Mouse (Mus musculus) liver, postnatal 0 days (tissue): ENCODE data around the gene Olfr585. TPM values are rescaled to one million over a fixed set of nuclear protein-coding genes. Genes with fewer than 3 reads are reported as not detected.

ENCODE experiments used
- ATAC-seq: fragments of 200-750 bp; cut with Nextera tagmentation; 2 replicates; pipeline ENCODE4 v1.8.0; 2017; ENCODE audit warnings: mild to moderate bottlenecking, moderate library complexity
- DNase-seq: peaks from one replicate; pipeline ENCODE4 v3.0.0-alpha.2; 2016
- H3K27ac ChIP-seq: fragments of 300-500 bp; sonication (generic); 2 replicates; pipeline ENCODE4 v1.5.1; 2014; ENCODE audit warnings: antibody characterized with exemption, moderate library complexity, mild to moderate bottlenecking, low read depth
- H3K27me3 ChIP-seq: fragments of 300-500 bp; sonication (generic); 2 replicates; pipeline ENCODE4 v1.6.1; 2014; ENCODE audit warnings: low read length, control low read depth, mixed read lengths; ENCODE audit not compliant: insufficient read depth
- H3K36me3 ChIP-seq: fragments of 300-500 bp; sonication (generic); replicated peaks from 2 replicates; pipeline ENCODE4 v1.6.1; 2014; ENCODE audit warnings: mild to moderate bottlenecking, control low read depth, low read length, moderate library complexity, mixed read lengths; ENCODE audit not compliant: insufficient read depth
- H3K4me1 ChIP-seq: fragments of 300-500 bp; sonication (generic); 2 replicates; pipeline ENCODE4 v1.6.1; 2014; ENCODE audit warnings: antibody characterized with exemption, mild to moderate bottlenecking, control low read depth; ENCODE audit not compliant: insufficient read depth
- H3K4me2 ChIP-seq: fragments of 300-500 bp; sonication (generic); 2 replicates; pipeline ENCODE4 v1.6.1; 2014; ENCODE audit warnings: low read depth, mild to moderate bottlenecking, low read length, moderate library complexity, mixed read lengths
- H3K4me3 ChIP-seq: fragments of 300-500 bp; sonication (generic); 2 replicates; pipeline ENCODE4 v1.5.1; 2014; ENCODE audit warnings: low read depth, low read length
- H3K9ac ChIP-seq: fragments of 300-500 bp; sonication (generic); replicated peaks from 2 replicates; pipeline ENCODE4 v1.6.1; 2014; ENCODE audit warnings: mild to moderate bottlenecking, moderate library complexity
- H3K9me3 ChIP-seq: fragments of 300-500 bp; sonication (generic); 2 replicates; pipeline ENCODE4 v1.6.1; 2016; ENCODE audit warnings: mild to moderate bottlenecking, control low read depth, low read length, mixed read lengths
- CTCF ChIP-seq: sonication (generic); IDR thresholded peaks from 2 replicates; pipeline ENCODE4 v1.5.1; 2016; ENCODE audit warnings: antibody characterized with exemption, low read depth
- EP300 ChIP-seq: IDR thresholded peaks from 2 replicates; pipeline ENCODE4 v1.6.1; 2016; ENCODE audit warnings: antibody characterized with exemption, low read depth, mild to moderate bottlenecking
- WGBS: fragments of 180-500 bp; shearing (Covaris S2); extraction: QIAGEN DNeasy Blood & Tissue Kit; methylation state at CpG from one replicate; pipeline ENCODE4 v1.1.7; 2014; ENCODE audit not compliant: insufficient replicate concordance; 5-methylcytosine and 5-hydroxymethylcytosine counted together
- polyA plus RNA-seq: library from polyadenylated mRNA; unstranded; fragments of >200 nt; fragmentation: Nextera tagmentation; extraction: Ambion mirVana; gene quantifications from 2 replicates; pipeline ENCODE4 v1.2.1, GENCODE M21; 2015

Gene Olfr585
- not detected in 2 replicates for polyA plus RNA-seq

- H3K27me3 ChIP-seq, result no peaks in the 10 kb centered on the region
- H3K36me3 ChIP-seq, result no peaks in the 10 kb centered on the region
- TF ChIP-seq EP300 (no peak), CTCF (no peak)
- WGBS, result 74% methylated on average over 1 of the region's 1 CpGs
- no peak within 1 kb of the TSS for H3K4me3 ChIP-seq
- ATAC-seq (no peak), DNase-seq (no peak)
- no peaks in the 10 kb centered on the region for H3K4me1 ChIP-seq
- no peak within 1 kb of the TSS for H3K4me2 ChIP-seq
- no peak within 1 kb of the TSS for H3K27ac ChIP-seq
- H3K9me3 ChIP-seq, result no peaks in the 10 kb centered on the region
- no peak within 1 kb of the TSS for H3K9ac ChIP-seq
These were observed at the start of gene Olfr585 for GRCm38 (mm10) chr7:103097420-103097819. Olfr585 (plus strand) TSS chr7:103097720.

- Histone ChIP-seq H3K9ac (no peak within 1 kb of the TSS), H3K9me3 (no peaks in the 10 kb centered on the region), H3K27ac (no peak within 1 kb of the TSS), H3K36me3 (no peaks in the 10 kb centered on the region), H3K4me1 (no peaks in the 10 kb centered on the region), H3K4me3 (no peak within 1 kb of the TSS), H3K4me2 (no peak within 1 kb of the TSS), H3K27me3 (no peaks in the 10 kb centered on the region)
- TF ChIP-seq EP300 (no peak), CTCF (no peak)
- 66% methylated on average over 1 of the region's 1 CpGs for WGBS
- DNase-seq (no peak), ATAC-seq (no peak)
These were observed 46.5 kb upstream of the Olfr585 start, which contains the start of gene Olfr583 for GRCm38 (mm10) chr7:103051000-103051399. Olfr583 (plus strand) TSS chr7:103051300.

GRCm38 (mm10) chr7:103081585-103081984 is 15.9 kb upstream of the Olfr585 start, which contains the start of gene Olfr584:
Olfr584 (plus strand) TSS chr7:103081885.
- ATAC-seq (no peak), DNase-seq (no peak)
- no peak for TF ChIP-seq CTCF
- no peak for TF ChIP-seq EP300
- no peak within 1 kb of the TSS for H3K27ac ChIP-seq
- H3K4me1 ChIP-seq, result no peaks in the 10 kb centered on the region
- no peak within 1 kb of the TSS for H3K4me2 ChIP-seq
- no peak within 1 kb of the TSS for H3K9ac ChIP-seq
- no peaks in the 10 kb centered on the region for H3K36me3 ChIP-seq
- no peak within 1 kb of the TSS for H3K4me3 ChIP-seq
- H3K9me3 ChIP-seq, result no peaks in the 10 kb centered on the region
- WGBS, result 65% methylated on average over 1 of the region's 1 CpGs
- no peaks in the 10 kb centered on the region for H3K27me3 ChIP-seq

GRCm38 (mm10) chr7:103119406-103119805 is 21.9 kb downstream of the Olfr585 start:
- WGBS, result 46% methylated on average over 3 of the region's 3 CpGs
- DNase-seq, result no peak
- no peak overlapping the region for H3K9ac ChIP-seq
- no peak for ATAC-seq
- H3K4me3 ChIP-seq, result no peak overlapping the region
- no peaks in the 10 kb centered on the region for H3K4me1 ChIP-seq
- TF ChIP-seq EP300 (no peak), CTCF (peak; percentile 41)
- H3K9me3 ChIP-seq, result no peaks in the 10 kb centered on the region
- no peaks in the 10 kb centered on the region for H3K36me3 ChIP-seq
- no peaks in the 10 kb centered on the region for H3K27me3 ChIP-seq
- no peak overlapping the region for H3K4me2 ChIP-seq
- no peak overlapping the region for H3K27ac ChIP-seq

- no peak within 1 kb of the TSS for H3K27ac ChIP-seq
- no peaks in the 10 kb centered on the region for H3K27me3 ChIP-seq
- H3K9me3 ChIP-seq, result no peaks in the 10 kb centered on the region
- H3K9ac ChIP-seq, result no peak within 1 kb of the TSS
- no peaks in the 10 kb centered on the region for H3K36me3 ChIP-seq
- H3K4me1 ChIP-seq, result no peaks in the 10 kb centered on the region
- 84% methylated on average over 3 of the region's 3 CpGs for WGBS
- H3K4me2 ChIP-seq, result no peak within 1 kb of the TSS
- no peak within 1 kb of the TSS for H3K4me3 ChIP-seq
- DNase-seq (no peak), ATAC-seq (no peak)
- TF ChIP-seq CTCF, result no peak
- no peak for TF ChIP-seq EP300
These were observed 28.0 kb downstream of the Olfr585 start, which contains the start of gene Olfr586 for GRCm38 (mm10) chr7:103125538-103125937. Olfr586 (minus strand) TSS chr7:103125638.

- H3K27me3 ChIP-seq, result no peaks in the 10 kb centered on the region
- WGBS, result 63% methylated on average over 1 of the region's 1 CpGs
- TF ChIP-seq EP300 (no peak), CTCF (no peak)
- H3K4me3 ChIP-seq, result no peak within 1 kb of the TSS
- H3K36me3 ChIP-seq, result no peaks in the 10 kb centered on the region
- H3K9ac ChIP-seq, result no peak within 1 kb of the TSS
- no peak within 1 kb of the TSS for H3K27ac ChIP-seq
- no peaks in the 10 kb centered on the region for H3K4me1 ChIP-seq
- no peak within 1 kb of the TSS for H3K4me2 ChIP-seq
- no peaks in the 10 kb centered on the region for H3K9me3 ChIP-seq
- DNase-seq (no peak), ATAC-seq (no peak)
These were observed 43.1 kb downstream of the Olfr585 start, which contains the start of gene Olfr588-ps1 for GRCm38 (mm10) chr7:103140579-103140978. Olfr588-ps1 (plus strand) TSS chr7:103140879.

Other genes with a start within 250 kb of the Olfr585 start
- not detected in 2 replicates for gene Olfr566, start 239.0 kb upstream of the Olfr585 start, polyA plus RNA-seq
- gene Olfr568, start 220.6 kb upstream of the Olfr585 start, polyA plus RNA-seq, result not detected in 2 replicates
- not detected in 2 replicates for gene Olfr569, start 206.8 kb upstream of the Olfr585 start, polyA plus RNA-seq
- gene Olfr570, start 203.1 kb upstream of the Olfr585 start, polyA plus RNA-seq, result not detected in 2 replicates
- gene Olfr571, start 180.2 kb upstream of the Olfr585 start, polyA plus RNA-seq, result not detected in 2 replicates
- not detected in 2 replicates for gene Olfr572, start 173.3 kb upstream of the Olfr585 start, polyA plus RNA-seq
- gene Olfr573-ps1, start 155.1 kb upstream of the Olfr585 start, polyA plus RNA-seq, result not detected in 2 replicates
- not detected in 2 replicates for gene Olfr574, start 149.3 kb upstream of the Olfr585 start, polyA plus RNA-seq
- gene Olfr575, start 138.9 kb upstream of the Olfr585 start, polyA plus RNA-seq, result not detected in 2 replicates
- not detected in 2 replicates for gene Olfr576, start 135.1 kb upstream of the Olfr585 start, polyA plus RNA-seq
- gene Olfr577, start 121.8 kb upstream of the Olfr585 start, polyA plus RNA-seq, result not detected in 2 replicates
- not detected in 2 replicates for gene Olfr578, start 108.4 kb upstream of the Olfr585 start, polyA plus RNA-seq
- not detected in 2 replicates for gene Olfr582, start 59.7 kb upstream of the Olfr585 start, polyA plus RNA-seq
- not detected in 2 replicates for gene Olfr583, start 46.4 kb upstream of the Olfr585 start, polyA plus RNA-seq
- gene Olfr584, start 15.8 kb upstream of the Olfr585 start, polyA plus RNA-seq, result not detected in 2 replicates
- not detected in 2 replicates for gene Olfr586, start 27.9 kb downstream of the Olfr585 start, polyA plus RNA-seq
- gene Olfr588-ps1, start 43.2 kb downstream of the Olfr585 start, polyA plus RNA-seq, result not detected in 2 replicates
- gene Olfr589, start 58.6 kb downstream of the Olfr585 start, polyA plus RNA-seq, result not detected in 2 replicates
- not detected in 2 replicates for gene Olfr591, start 80.6 kb downstream of the Olfr585 start, polyA plus RNA-seq
- gene Olfr592, start 87.1 kb downstream of the Olfr585 start, polyA plus RNA-seq, result not detected in 2 replicates
- not detected in 2 replicates for gene Olfr593, start 114.1 kb downstream of the Olfr585 start, polyA plus RNA-seq
- not detected in 2 replicates for gene Olfr594, start 119.3 kb downstream of the Olfr585 start, polyA plus RNA-seq
- not detected in 2 replicates for gene Usp17ld, start 154.8 kb downstream of the Olfr585 start, polyA plus RNA-seq
- not detected in 2 replicates for gene Olfr596, start 207.9 kb downstream of the Olfr585 start, polyA plus RNA-seq
- gene Olfr597, start 218.6 kb downstream of the Olfr585 start, polyA plus RNA-seq, result not detected in 2 replicates
- gene Olfr598, start 225.8 kb downstream of the Olfr585 start, polyA plus RNA-seq, result not detected in 2 replicates
- not detected in 2 replicates for gene Olfr599, start 238.2 kb downstream of the Olfr585 start, polyA plus RNA-seq